Mouse (Mus musculus) neural tube, embryonic 12.5 days (tissue): Measurements from ENCODE around the gene Tyw5. TPM values are rescaled to one million over a fixed set of nuclear protein-coding genes. Genes with fewer than 3 reads are reported as not detected.
A peak's percentile ranks its signal among the peaks of the same experiment; 100 is the strongest.

Experiments used
- ATAC-seq: fragments of 200-750 bp; cut with Nextera tagmentation; 2 replicates; pipeline ENCODE4 v1.8.0; 2017; ENCODE audit warnings: low read depth, mild to moderate bottlenecking, moderate TSS enrichment, moderate library complexity; ENCODE audit not compliant: low FRiP score
- H3K27ac ChIP-seq: fragments of 300-500 bp; sonication (generic); 2 replicates; pipeline ENCODE4 v1.5.1; 2016
- H3K27me3 ChIP-seq: fragments of 300-500 bp; sonication (generic); replicated peaks from 2 replicates; pipeline ENCODE4 v1.6.1; 2016; ENCODE audit warnings: mild to moderate bottlenecking
- H3K36me3 ChIP-seq: fragments of 300-500 bp; sonication (generic); 2 replicates; pipeline ENCODE4 v1.6.1; 2016; ENCODE audit warnings: mild to moderate bottlenecking
- H3K4me1 ChIP-seq: fragments of 300-500 bp; sonication (generic); 2 replicates; pipeline ENCODE4 v1.6.1; 2016
- H3K4me2 ChIP-seq: fragments of 300-500 bp; sonication (generic); replicated peaks from 2 replicates; pipeline ENCODE4 v1.6.1; 2016; ENCODE audit warnings: mild to moderate bottlenecking
- H3K4me3 ChIP-seq: fragments of 300-500 bp; sonication (generic); 2 replicates; pipeline ENCODE4 v1.5.1; 2016
- H3K9ac ChIP-seq: fragments of 300-500 bp; sonication (generic); 2 replicates; pipeline ENCODE4 v1.6.1; 2016; ENCODE audit warnings: mild to moderate bottlenecking
- H3K9me3 ChIP-seq: fragments of 300-500 bp; sonication (generic); 2 replicates; pipeline ENCODE4 v1.6.1; 2016; ENCODE audit warnings: mild to moderate bottlenecking
- WGBS: fragments of 180-500 bp; shearing (Covaris S2); methylation state at CpG from one replicate; pipeline ENCODE4 v1.1.7; 2016; 5-methylcytosine and 5-hydroxymethylcytosine counted together
- polyA plus RNA-seq: library from polyadenylated mRNA; unstranded; fragments of >200 nt; fragmentation: Nextera tagmentation; extraction: Ambion mirVana; gene quantifications from 2 replicates; pipeline ENCODE4 v1.2.1, GENCODE M21; 2016

The Tyw5 gene
- polyA plus RNA-seq, 1 experiment from 2014 or later: 26.3 TPM

- H3K27ac ChIP-seq: no peak overlapping the region
- H3K9ac ChIP-seq: no peak overlapping the region
- H3K27me3 ChIP-seq: no peaks in the 10 kb centered on the region
- peak overlapping the region; percentile 91 for H3K4me2 ChIP-seq
- ATAC-seq: no peak
- H3K4me3 ChIP-seq: no peak overlapping the region
- 70% methylated on average over 6 of the region's 6 CpGs for WGBS
- H3K36me3 ChIP-seq: no peaks in the 10 kb centered on the region
- no peaks in the 10 kb centered on the region for H3K9me3 ChIP-seq
- H3K4me1 ChIP-seq: no peaks in the 10 kb centered on the region
Measured at GRCm38 (mm10) chr1:57376806-57377205, 30.1 kb downstream of the Tyw5 start.

- H3K27me3 ChIP-seq: no peaks in the 10 kb centered on the region
- H3K9me3 ChIP-seq: no peaks in the 10 kb centered on the region
- no peak overlapping the region for H3K4me3 ChIP-seq
- no peak overlapping the region for H3K4me2 ChIP-seq
- H3K4me1 ChIP-seq: no peaks in the 10 kb centered on the region
- H3K9ac ChIP-seq: no peak overlapping the region
- H3K36me3 ChIP-seq: no peaks in the 10 kb centered on the region
- no peak for ATAC-seq
- WGBS: 98% methylated on average over 2 of the region's 2 CpGs
- H3K27ac ChIP-seq: no peak overlapping the region
Measured at GRCm38 (mm10) chr1:57375276-57375675, 31.6 kb downstream of the Tyw5 start.

DNA sequence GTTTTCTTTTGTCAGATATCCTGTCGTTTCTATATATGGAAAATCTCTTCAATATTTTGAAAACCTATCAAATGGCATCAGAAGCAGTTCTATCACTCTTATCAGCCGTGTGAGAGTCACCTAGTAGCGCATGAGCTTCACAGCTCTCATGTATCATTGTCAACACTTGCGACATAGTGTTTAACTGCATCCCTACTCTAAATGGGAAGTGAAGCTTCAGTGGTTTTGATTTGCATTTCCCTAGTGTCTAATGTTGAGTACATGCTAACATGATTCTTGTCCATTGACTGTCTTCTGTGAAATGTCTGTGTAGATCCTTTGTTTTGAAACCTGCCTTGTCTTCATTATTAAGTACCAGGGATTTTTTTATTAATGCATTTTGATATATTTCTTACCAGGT lies 36.5 kb downstream of the Tyw5 start:
- Histone ChIP-seq H3K4me3 (no peak overlapping the region), H3K27ac (no peak overlapping the region), H3K9ac (no peak overlapping the region), H3K9me3 (no peaks in the 10 kb centered on the region), H3K4me2 (no peak overlapping the region), H3K4me1 (no peaks in the 10 kb centered on the region), H3K27me3 (no peaks in the 10 kb centered on the region), H3K36me3 (no peaks in the 10 kb centered on the region)
- ATAC-seq: no peak
- 80% methylated on average over 4 of the region's 4 CpGs for WGBS

DNA sequence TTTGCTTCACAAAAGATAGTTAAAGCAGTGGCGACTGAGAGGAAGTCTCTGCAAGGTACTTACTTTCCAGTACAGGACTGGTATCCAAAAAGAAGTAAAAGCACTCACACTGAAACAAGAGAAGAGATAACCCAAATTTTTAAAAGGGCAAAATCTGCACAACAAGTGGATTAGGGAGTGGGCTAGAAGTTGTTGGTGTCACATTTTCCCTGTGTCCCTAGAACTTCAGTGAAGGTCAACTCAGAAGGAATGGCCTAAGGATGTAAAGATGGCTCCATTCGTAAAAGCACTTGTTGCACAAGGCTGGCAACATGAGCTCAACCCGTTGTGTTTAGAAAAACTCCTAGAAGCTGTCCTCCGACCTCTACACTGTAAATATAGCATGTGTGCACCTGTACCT lies 37.8 kb downstream of the Tyw5 start:
- Histone ChIP-seq H3K4me3 (no peak overlapping the region), H3K4me2 (no peak overlapping the region), H3K9ac (no peak overlapping the region), H3K27ac (no peak overlapping the region), H3K27me3 (no peaks in the 10 kb centered on the region), H3K36me3 (no peaks in the 10 kb centered on the region), H3K4me1 (no peaks in the 10 kb centered on the region), H3K9me3 (no peaks in the 10 kb centered on the region)
- 85% methylated on average over 4 of the region's 4 CpGs for WGBS
- no peak for ATAC-seq

GRCm38 (mm10) chr1:57367446-57367845 lies 39.5 kb downstream of the Tyw5 start:
- H3K27ac ChIP-seq: no peak overlapping the region
- no peaks in the 10 kb centered on the region for H3K36me3 ChIP-seq
- no peaks in the 10 kb centered on the region for H3K27me3 ChIP-seq
- no peak overlapping the region for H3K9ac ChIP-seq
- H3K4me2 ChIP-seq: no peak overlapping the region
- no peaks in the 10 kb centered on the region for H3K9me3 ChIP-seq
- no peaks in the 10 kb centered on the region for H3K4me1 ChIP-seq
- no peak for ATAC-seq
- H3K4me3 ChIP-seq: no peak overlapping the region
- 92% methylated on average over 3 of the region's 3 CpGs for whole genome bisulfite sequencing

GRCm38 (mm10) chr1:57358546-57358945 lies 48.4 kb downstream of the Tyw5 start:
- Histone ChIP-seq H3K4me1 (no peaks in the 10 kb centered on the region), H3K4me3 (no peak overlapping the region), H3K36me3 (no peaks in the 10 kb centered on the region), H3K9ac (no peak overlapping the region), H3K9me3 (no peaks in the 10 kb centered on the region), H3K27me3 (no peaks in the 10 kb centered on the region), H3K4me2 (no peak overlapping the region), H3K27ac (no peak overlapping the region)
- ATAC-seq: no peak
- 79% methylated on average over 5 of the region's 5 CpGs for WGBS

DNA sequence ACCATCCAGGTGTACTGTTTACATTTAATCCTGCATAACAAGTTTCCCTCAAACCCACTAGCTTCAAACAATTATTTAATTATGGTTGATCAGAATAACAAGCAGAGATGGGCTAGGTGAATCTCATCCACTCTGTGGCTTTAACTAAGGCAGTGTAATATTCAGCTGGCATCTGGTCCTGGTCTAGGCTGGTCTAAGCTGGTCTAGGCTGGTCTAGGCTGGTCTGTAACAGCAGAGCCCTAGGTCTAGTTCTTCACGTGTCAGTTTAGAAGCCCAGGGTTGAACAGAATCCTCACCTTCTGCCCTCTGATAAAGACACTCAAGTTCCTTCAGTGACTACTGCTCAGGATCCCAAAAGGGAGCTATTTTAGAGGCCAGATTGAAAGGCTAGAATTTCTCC lies 55.0 kb downstream of the Tyw5 start:
- H3K9me3 ChIP-seq: no peaks in the 10 kb centered on the region
- no peak for ATAC-seq
- H3K4me3 ChIP-seq: no peak overlapping the region
- no peak overlapping the region for H3K4me2 ChIP-seq
- H3K4me1 ChIP-seq: no peaks in the 10 kb centered on the region
- no peak overlapping the region for H3K9ac ChIP-seq
- H3K36me3 ChIP-seq: no peaks in the 10 kb centered on the region
- H3K27me3 ChIP-seq: no peaks in the 10 kb centered on the region
- WGBS: 74% methylated on average over 1 of the region's 1 CpGs
- no peak overlapping the region for H3K27ac ChIP-seq

- Histone ChIP-seq H3K9me3 (no peaks in the 10 kb centered on the region), H3K9ac (no peak overlapping the region), H3K27ac (no peak overlapping the region), H3K4me1 (no peaks in the 10 kb centered on the region), H3K27me3 (no peaks in the 10 kb centered on the region), H3K4me3 (no peak overlapping the region), H3K4me2 (no peak overlapping the region), H3K36me3 (no peaks in the 10 kb centered on the region)
- no peak for ATAC-seq
Measured at GRCm38 (mm10) chr1:57347487-57347886, 59.4 kb downstream of the Tyw5 start.

- ATAC-seq: no peak
- no peak overlapping the region for H3K27ac ChIP-seq
- H3K36me3 ChIP-seq: no peaks in the 10 kb centered on the region
- H3K9me3 ChIP-seq: no peaks in the 10 kb centered on the region
- 24% methylated on average over 2 of the region's 2 CpGs for WGBS
- H3K9ac ChIP-seq: no peak overlapping the region
- no peak overlapping the region for H3K4me2 ChIP-seq
- H3K4me1 ChIP-seq: no peaks in the 10 kb centered on the region
- no peaks in the 10 kb centered on the region for H3K27me3 ChIP-seq
- H3K4me3 ChIP-seq: no peak overlapping the region
Measured at GRCm38 (mm10) chr1:57341197-57341596, 65.7 kb downstream of the Tyw5 start.

- Histone ChIP-seq H3K9ac (no peak overlapping the region), H3K27ac (no peak overlapping the region), H3K4me1 (no peaks in the 10 kb centered on the region), H3K4me2 (no peak overlapping the region), H3K4me3 (no peak overlapping the region), H3K9me3 (no peaks in the 10 kb centered on the region), H3K27me3 (no peaks in the 10 kb centered on the region), H3K36me3 (no peaks in the 10 kb centered on the region)
- WGBS: 55% methylated on average over 14 of the region's 14 CpGs
- no peak for ATAC-seq
Measured at GRCm38 (mm10) chr1:57339156-57339796, 67.6 kb downstream of the Tyw5 start.

Other genes with a start within 250 kb of the Tyw5 start
- gene 1700066M21Rik, start 29.5 kb downstream of the Tyw5 start, polyA plus RNA-seq: 12.3 and 13.9 TPM in 2 replicates
- 17.9 and 18.2 TPM in 2 replicates for gene Maip1, start 773 bp downstream of the Tyw5 start, polyA plus RNA-seq